Mouse (Mus musculus) mouse embryonic stem cell (cell line): ENCODE data around the gene Olfr1489.
"Not testable (repeated sequence)": the region's sequence is repeated elsewhere in the genome, so short reads cannot be mapped to it uniquely, and the experiment has no call there.

Experiments used
- in situ Hi-C, 2 experiments: fragments of 300-500 bp; cut with MboI; formaldehyde crosslinking; loops; 1 replicate in 1 of 2; 3 replicates in 1 of 2; pipeline ENCODE4 v1.14.3; 2019 to 2020; ENCODE audit warnings: low sequenced_read_pairs in 2 of 2, low pct_unique_long_range_greater_than_20kb in 1 of 2, mixed read lengths in 1 of 2; ENCODE audit not compliant: unreplicated experiment in 1 of 2

The Olfr1489 gene

DNA sequence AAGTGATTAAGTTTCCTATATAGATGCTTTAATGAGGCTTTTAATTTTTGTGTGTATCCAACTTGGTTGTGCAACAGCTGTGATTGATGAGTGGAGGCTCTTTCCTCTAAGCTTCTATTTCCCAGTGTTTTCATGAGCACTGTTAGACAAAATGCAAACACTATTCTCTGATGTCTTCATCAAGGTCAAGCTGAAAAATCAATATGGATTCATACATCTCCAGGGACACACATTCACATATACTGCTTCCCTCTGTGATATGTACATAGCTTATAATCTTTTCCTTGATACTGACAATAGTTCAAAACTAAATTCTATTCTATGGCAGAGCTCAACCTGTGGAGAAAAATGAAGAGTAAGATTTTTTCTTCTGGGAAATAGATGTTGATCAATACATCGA lies at the start of gene Olfr1489:
Gene Olfr1489 (plus strand): TSS at position 301 of the 400 bp plus-strand sequence.
- in situ Hi-C loops, result no loop called here

- in situ Hi-C loops, result no loop called here
These were observed 48.2 kb upstream of the Olfr1489 start, which contains the start of gene Olfr1484 for GRCm38 (mm10) chr19:13583211-13583610. Olfr1484 (plus strand) TSS chr19:13583511.

GRCm38 (mm10) chr19:13617075-13617474 lies 14.3 kb upstream of the Olfr1489 start, which contains the start of gene Olfr1487:
Olfr1487 (plus strand) TSS chr19:13617375.
- in situ Hi-C loops, result not testable (repeated sequence)

GRCm38 (mm10) chr19:13650791-13651190 lies 19.4 kb downstream of the Olfr1489 start, which contains the start of gene Olfr1490:
Olfr1490 (plus strand) TSS chr19:13651091.
- in situ Hi-C loops, result no loop called here
